Mouse (Mus musculus): ENCODE data around the gene Heatr3.
A peak's percentile ranks its signal among the peaks of the same experiment; 100 is the strongest.

- TF ChIP-seq USF2 (conservative IDR thresholded peaks at IDR 0.05; ENCODE audit: low read depth, low read length) (no peak), MEF2A (IDR thresholded peaks at IDR 0.05; ENCODE audit: borderline replicate concordance, low read depth, low read length) (peak; percentile 28; the same call in 1 of the 2 replicates), EP300 (IDR thresholded peaks at IDR 0.05; ENCODE audit: low read length) (peak; percentile 58), CTCF (conservative IDR thresholded peaks at IDR 0.05 in 1 of 2, IDR thresholded peaks at IDR 0.05 in 1 of 2; ENCODE audit: low read depth in 2 of 2, low read length in 2 of 2) (no peak), ELF1 (IDR thresholded peaks at IDR 0.05; ENCODE audit: low read depth, low read length) (peak; percentile 42; the same call in 1 of the 2 replicates), POLR2A (IDR thresholded peaks at IDR 0.05; ENCODE audit: low read depth, low read length) (no peak), ZMIZ1 (IDR thresholded peaks at IDR 0.05; ENCODE audit: low read depth, low read length) (no peak), E2F4 (IDR thresholded peaks at IDR 0.05; ENCODE audit: insufficient replicate concordance, low read depth, low read length) (no peak), UBTF (IDR thresholded peaks at IDR 0.05; ENCODE audit: low read depth, low read length) (no peak), MAX (IDR thresholded peaks at IDR 0.05; ENCODE audit: low read length) (peak; percentile 65), ETS1 (conservative IDR thresholded peaks at IDR 0.05; ENCODE audit: low read depth, low read length) (peak; percentile 69)
Observed at GRCm38 (mm10) chr8:88150910-88151371, 13.3 kb downstream of the Heatr3 start.
